10 mouse cellular contexts compared by ENCODE assay signal in genomic region chr14:7889834-7890233, GRCm38 (mm10).
DNase-seq lines count a peak whose midpoint lies in the region; ATAC-seq and TF ChIP-seq lines count a peak whose summit lies in the region.
"Had no signal": no experiment of that assay in that cellular context is flagged by ENCODE, and none has a peak within 500 bp of the region (broad histone marks: within the 10 kb centered on the region; RNA-seq: fewer than 3 reads in every experiment).

No protein-coding gene starts in this region.

- no peak for DNase-seq in layer of hippocampus, adult 2 months (ENCODE audit: low spot score in 2 of 2)
- DNase-seq in layer of hippocampus, adult 9-11 months: no peak
- peak; percentile 61 for DNase-seq in brain, embryonic 14.5 days (ENCODE audit: low read depth)
- DNase-seq in induced T-regulatory cell, adult 2 months (ENCODE audit: low read depth): peak; percentile 75
- no peak for DNase-seq in gastrocnemius, postnatal 25 days
- no peak for DNase-seq in frontal cortex, postnatal 14 days (ENCODE audit: low spot score in 2 of 2)
- DNase-seq in cerebellum, adult 9-11 months: no peak
- DNase-seq: heart, postnatal 4 days; lung, postnatal 4 days had no signal

- H3K4me1 ChIP-seq in neural tube, embryonic 12.5 days: peaks cover 10% of the 10 kb centered on the region

- no peak overlapping the region for H3K9ac ChIP-seq in neural tube, embryonic 12.5 days

- H3K4me3 ChIP-seq in layer of hippocampus, adult 2 months: no peak overlapping the region
- no peak overlapping the region for H3K4me3 ChIP-seq in neural tube, embryonic 12.5 days

- WGBS in neural tube, embryonic 12.5 days: 62% methylated on average over 9 of the region's 9 CpGs

- H3K36me3 ChIP-seq in neural tube, embryonic 12.5 days: peaks cover 52% of the 10 kb centered on the region

- ATAC-seq in neural tube, embryonic 12.5 days (ENCODE audit: low FRiP score, low read depth): peak; percentile 62

- no peak for TF ChIP-seq CTCF in layer of hippocampus, adult 2 months (conservative IDR thresholded peaks at IDR 0.05)
- no peak for TF ChIP-seq CTCF in brain, embryonic 14.5 days (IDR thresholded peaks at IDR 0.05; ENCODE audit: borderline replicate concordance, extremely low read depth, insufficient read depth, insufficient read length)

- no peaks in the 10 kb centered on the region for H3K9me3 ChIP-seq in neural tube, embryonic 12.5 days

- H3K27me3 ChIP-seq in neural tube, embryonic 12.5 days (replicated peaks): no peaks in the 10 kb centered on the region

- no peak for TF ChIP-seq POLR2A in brain, embryonic 14.5 days (IDR thresholded peaks at IDR 0.05; ENCODE audit: borderline replicate concordance, extremely low read depth, insufficient read depth, insufficient read length, poor library complexity, severe bottlenecking)

- H3K27ac ChIP-seq in layer of hippocampus, adult 2 months: peak overlapping the region; percentile 85
- peak overlapping the region; percentile 78 for H3K27ac ChIP-seq in neural tube, embryonic 12.5 days

- H3K4me2 ChIP-seq in neural tube, embryonic 12.5 days (replicated peaks): 0 out of 2 replicates have a peak overlapping the region, but pooled peaks have one; percentile 5

Comparison
In these comparisons a context has a peak if more than half of its experiments do, and no peak if none do; other contexts are left out.
1. DNase-seq: peak in brain, embryonic 14.5 days (single experiment) and induced T-regulatory cell, adult 2 months (single experiment); none in layer of hippocampus, adult 2 months (0 of 2), layer of hippocampus, adult 9-11 months (single experiment), gastrocnemius, postnatal 25 days (single experiment), frontal cortex, postnatal 14 days (0 of 2) and cerebellum, adult 9-11 months (single experiment).